Mouse (Mus musculus) intestine, embryonic 14.5 days (tissue): ENCODE data around the gene Adcy4. TPM values are rescaled to one million over a fixed set of nuclear protein-coding genes. Genes with fewer than 3 reads are reported as not detected.
A peak's percentile ranks its signal among the peaks of the same experiment; 100 is the strongest.

Source experiments
- ATAC-seq: fragments of 200-750 bp; cut with Nextera tagmentation; replicated peaks from 2 replicates; pipeline ENCODE4 v1.8.0; 2017; ENCODE audit warnings: low read depth, moderate number of reproducible peaks, moderate TSS enrichment, moderate library complexity; ENCODE audit not compliant: low FRiP score, low TSS enrichment
- DNase-seq: peaks from one replicate; pipeline ENCODE4 v3.0.0-alpha.2; 2018; ENCODE audit warnings: low spot score
- H3K27ac ChIP-seq: fragments of 300-500 bp; sonication (generic); 2 replicates; pipeline ENCODE4 v1.5.1; 2014; ENCODE audit warnings: low read depth, mild to moderate bottlenecking, control low read depth
- H3K27me3 ChIP-seq: fragments of 300-500 bp; sonication (generic); replicated peaks from 2 replicates; pipeline ENCODE4 v1.6.1; 2014; ENCODE audit warnings: low read length, control low read depth; ENCODE audit not compliant: control insufficient read depth, insufficient read depth
- H3K36me3 ChIP-seq: fragments of 300-500 bp; sonication (generic); 2 replicates; pipeline ENCODE4 v1.6.1; 2014; ENCODE audit warnings: low read length, control low read depth; ENCODE audit not compliant: control insufficient read depth, insufficient read depth
- H3K4me1 ChIP-seq: fragments of 300-500 bp; sonication (generic); replicated peaks from 2 replicates; pipeline ENCODE4 v1.6.1; 2014; ENCODE audit warnings: low read length, control low read depth, mixed read lengths; ENCODE audit not compliant: control insufficient read depth, insufficient read depth
- H3K4me2 ChIP-seq: fragments of 300-500 bp; sonication (generic); 2 replicates; pipeline ENCODE4 v1.6.1; 2014; ENCODE audit warnings: low read length
- H3K4me3 ChIP-seq: fragments of 300-500 bp; sonication (generic); 2 replicates; pipeline ENCODE4 v1.5.1; 2014; ENCODE audit warnings: low read depth, low read length, control low read depth, mixed read lengths
- H3K9ac ChIP-seq: fragments of 300-500 bp; sonication (generic); 2 replicates; pipeline ENCODE4 v1.6.1; 2014; ENCODE audit warnings: mild to moderate bottlenecking, low read length
- H3K9me3 ChIP-seq: fragments of 300-500 bp; sonication (generic); 2 replicates; pipeline ENCODE4 v1.6.1; 2016; ENCODE audit warnings: low read length, control low read depth; ENCODE audit not compliant: control insufficient read depth
- WGBS: fragments of 180-500 bp; shearing (Covaris S2); extraction: QIAGEN DNeasy Blood & Tissue Kit; methylation state at CpG from one replicate; pipeline ENCODE4 v1.1.7; 2014; 5-methylcytosine and 5-hydroxymethylcytosine counted together
- polyA plus RNA-seq: library from polyadenylated mRNA; unstranded; fragments of >200 nt; fragmentation: Nextera tagmentation; extraction: Ambion mirVana; gene quantifications from 2 replicates; pipeline ENCODE4 v1.2.1, GENCODE M21; 2014

The Adcy4 gene
- polyA plus RNA-seq, 1 experiment from 2014 or later = 7.2 TPM

GRCm38 (mm10) chr14:55721700-55722437 is 62.0 kb downstream of the Adcy4 start, which contains the start of gene Rabggta:
TSS of gene Rabggta (minus strand) at chr14:55722263.
- peaks cover 27% of the 10 kb centered on the region for H3K36me3 ChIP-seq
- DNase-seq = peak; percentile 98
- WGBS = under 1% methylated on average over 50 of the region's 50 CpGs
- peaks cover 3% of the 10 kb centered on the region; the same call in 1 of the 2 replicates for H3K4me1 ChIP-seq
- H3K4me2 ChIP-seq = peak within 1 kb of the TSS; percentile 61
- peak within 1 kb of the TSS; percentile 74 for H3K27ac ChIP-seq
- peak within 1 kb of the TSS; percentile 73 for H3K9ac ChIP-seq
- no peaks in the 10 kb centered on the region for H3K27me3 ChIP-seq
- ATAC-seq = peak; percentile 96
- peak within 1 kb of the TSS; percentile 83 for H3K4me3 ChIP-seq
- no peaks in the 10 kb centered on the region for H3K9me3 ChIP-seq

DNA sequence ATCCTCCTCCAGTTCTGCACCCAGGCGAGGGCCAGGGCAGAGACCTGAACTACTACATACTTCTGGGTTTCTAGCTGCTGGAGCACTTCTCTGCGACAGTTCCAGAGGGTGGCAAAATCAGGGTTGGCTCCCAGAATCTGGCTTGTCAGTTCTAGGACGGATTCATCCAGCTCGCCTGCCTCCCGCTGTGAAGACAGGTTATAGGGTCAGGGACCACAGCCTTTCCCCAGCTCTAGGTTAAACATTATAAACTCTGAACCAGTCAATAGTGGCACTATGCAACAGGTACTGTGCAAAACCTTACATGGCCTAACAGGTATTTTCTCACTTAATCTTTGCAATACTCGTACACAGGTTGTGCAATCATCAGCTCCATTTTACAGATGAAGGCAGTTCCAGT is 62.8 kb downstream of the Adcy4 start:
- no peak for ATAC-seq
- H3K4me1 ChIP-seq = peaks cover 3% of the 10 kb centered on the region; the same call in 1 of the 2 replicates
- H3K27me3 ChIP-seq = no peaks in the 10 kb centered on the region
- peak overlapping the region; percentile 83 for H3K4me3 ChIP-seq
- H3K9me3 ChIP-seq = no peaks in the 10 kb centered on the region
- H3K4me2 ChIP-seq = peak overlapping the region; percentile 61
- DNase-seq = no peak
- peak overlapping the region; percentile 73 for H3K9ac ChIP-seq
- H3K27ac ChIP-seq = no peak overlapping the region
- 71% methylated on average over 6 of the region's 6 CpGs for WGBS
- H3K36me3 ChIP-seq = peaks cover 34% of the 10 kb centered on the region

GRCm38 (mm10) chr14:55720666-55721065 is 63.2 kb downstream of the Adcy4 start:
- Histone ChIP-seq H3K9me3 (no peaks in the 10 kb centered on the region), H3K4me1 (peaks cover 3% of the 10 kb centered on the region; the same call in 1 of the 2 replicates), H3K4me2 (no peak overlapping the region), H3K36me3 (peaks cover 36% of the 10 kb centered on the region), H3K27me3 (no peaks in the 10 kb centered on the region), H3K27ac (no peak overlapping the region), H3K4me3 (no peak overlapping the region), H3K9ac (no peak overlapping the region)
- DNase-seq (no peak), ATAC-seq (no peak)
- WGBS = 95% methylated on average over 12 of the region's 12 CpGs

DNA sequence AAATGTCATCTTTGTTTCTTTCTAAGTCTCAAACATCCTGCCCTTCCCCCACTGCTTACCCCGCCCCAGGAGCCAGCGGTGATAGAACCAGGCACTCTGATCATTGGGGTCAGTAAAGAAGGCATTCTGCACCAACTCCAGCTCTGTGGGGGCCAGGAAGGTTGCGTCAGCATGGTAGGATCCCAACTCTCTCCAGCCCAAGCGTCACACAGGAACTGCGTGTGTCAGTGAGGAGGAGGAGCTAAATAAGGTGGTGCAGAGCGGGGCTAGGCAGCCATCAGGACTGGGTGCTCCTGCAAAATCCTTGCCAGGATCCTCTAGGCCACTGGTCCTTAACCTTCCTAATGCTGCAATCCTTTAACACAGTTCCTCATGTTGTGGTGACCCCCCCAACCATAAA is 64.2 kb downstream of the Adcy4 start:
- H3K27ac ChIP-seq = no peak overlapping the region
- H3K27me3 ChIP-seq = no peaks in the 10 kb centered on the region
- WGBS = 85% methylated on average over 6 of the region's 6 CpGs
- H3K4me2 ChIP-seq = no peak overlapping the region
- H3K4me3 ChIP-seq = no peak overlapping the region
- peaks cover 3% of the 10 kb centered on the region; the same call in 1 of the 2 replicates for H3K4me1 ChIP-seq
- peaks cover 36% of the 10 kb centered on the region for H3K36me3 ChIP-seq
- DNase-seq = no peak
- no peak for ATAC-seq
- no peaks in the 10 kb centered on the region for H3K9me3 ChIP-seq
- no peak overlapping the region for H3K9ac ChIP-seq

Other genes with a start within 250 kb of the Adcy4 start
- 42.8 and 47.4 TPM in 2 replicates for gene Pck2, start 243.8 kb downstream of the Adcy4 start, polyA plus RNA-seq
- 70.9 and 71.5 TPM in 2 replicates for gene Dcaf11, start 224.1 kb downstream of the Adcy4 start, polyA plus RNA-seq
- gene A730061H03Rik, start 223.7 kb downstream of the Adcy4 start, polyA plus RNA-seq = 0.64 and 0.81 TPM in 2 replicates
- gene Fitm1, start 208.5 kb downstream of the Adcy4 start, polyA plus RNA-seq = 0.19 and 0.43 TPM in 2 replicates
- 200 TPM in 2 replicates for gene Psme1, start 206.0 kb downstream of the Adcy4 start, polyA plus RNA-seq
- 6.3 and 7.0 TPM in 2 replicates for gene Emc9, start 198.8 kb downstream of the Adcy4 start, polyA plus RNA-seq
- gene Psme2, start 193.0 kb downstream of the Adcy4 start, polyA plus RNA-seq = 331 and 332 TPM in 2 replicates
- gene Rnf31, start 192.4 kb downstream of the Adcy4 start, polyA plus RNA-seq = 15.9 and 20.1 TPM in 2 replicates
- gene Irf9, start 180.5 kb downstream of the Adcy4 start, polyA plus RNA-seq = 8.9 and 9.1 TPM in 2 replicates
- 6.2 and 8.1 TPM in 2 replicates for gene Rec8, start 166.1 kb downstream of the Adcy4 start, polyA plus RNA-seq
- gene Ipo4, start 148.1 kb downstream of the Adcy4 start, polyA plus RNA-seq = 93.6 and 95.7 TPM in 2 replicates
- 1.6 and 1.9 TPM in 2 replicates for gene Gm49378, start 146.2 kb downstream of the Adcy4 start, polyA plus RNA-seq
- gene Tm9sf1, start 140.3 kb downstream of the Adcy4 start, polyA plus RNA-seq = 112 and 114 TPM in 2 replicates
- 1.7 and 1.9 TPM in 2 replicates for gene Tssk4, start 133.9 kb downstream of the Adcy4 start, polyA plus RNA-seq
- 53.8 and 58.9 TPM in 2 replicates for gene Mdp1, start 123.6 kb downstream of the Adcy4 start, polyA plus RNA-seq
- gene Gmpr2, start 112.2 kb downstream of the Adcy4 start, polyA plus RNA-seq = 53.5 and 62.5 TPM in 2 replicates
- 547 and 563 TPM in 2 replicates for gene Nedd8, start 112.0 kb downstream of the Adcy4 start, polyA plus RNA-seq
- 46.4 and 49.1 TPM in 2 replicates for gene Tinf2, start 102.3 kb downstream of the Adcy4 start, polyA plus RNA-seq
- gene Tgm1, start 70.2 kb downstream of the Adcy4 start, polyA plus RNA-seq = 1.3 and 1.6 TPM in 2 replicates
- gene Rabggta, start 61.8 kb downstream of the Adcy4 start, polyA plus RNA-seq = 29.7 and 32.7 TPM in 2 replicates
- 81.9 and 84.3 TPM in 2 replicates for gene Dhrs1, start 38.4 kb downstream of the Adcy4 start, polyA plus RNA-seq
- 42.8 and 45.0 TPM in 2 replicates for gene Nop9, start 38.4 kb downstream of the Adcy4 start, polyA plus RNA-seq
- 5.4 and 8.1 TPM in 2 replicates for gene Cideb, start 25.6 kb downstream of the Adcy4 start, polyA plus RNA-seq
- gene Ltb4r2, start 22.7 kb downstream of the Adcy4 start, polyA plus RNA-seq = 0.08 and 0.65 TPM in 2 replicates
- gene Ltb4r1, start 18.1 kb downstream of the Adcy4 start, polyA plus RNA-seq = 0.30 and 0.38 TPM in 2 replicates
- 48.5 and 51.7 TPM in 2 replicates for gene Ripk3, start 4.8 kb upstream of the Adcy4 start, polyA plus RNA-seq
- 34.3 and 37.4 TPM in 2 replicates for gene Nfatc4, start 39.0 kb upstream of the Adcy4 start, polyA plus RNA-seq
- 15.9 and 18.6 TPM in 2 replicates for gene Nynrin, start 69.9 kb upstream of the Adcy4 start, polyA plus RNA-seq
- 0.18 and 0.23 TPM in 2 replicates for gene Cbln3, start 100.3 kb upstream of the Adcy4 start, polyA plus RNA-seq
- gene Khnyn, start 100.9 kb upstream of the Adcy4 start, polyA plus RNA-seq = 10.4 and 11.2 TPM in 2 replicates
- 66.2 and 70.4 TPM in 2 replicates for gene Sdr39u1, start 116.2 kb upstream of the Adcy4 start, polyA plus RNA-seq
- 0.95 and 1.1 TPM in 2 replicates for gene Cma1, start 160.6 kb upstream of the Adcy4 start, polyA plus RNA-seq
- gene Cma2, start 166.9 kb upstream of the Adcy4 start, polyA plus RNA-seq = not detected in 2 replicates
- gene Mcpt1, start 233.9 kb upstream of the Adcy4 start, polyA plus RNA-seq = 0.24 TPM in 2 replicates
- not detected in 2 replicates for gene Mcpt9, start 246.4 kb upstream of the Adcy4 start, polyA plus RNA-seq